Mouse (Mus musculus): ENCODE data around the gene Mrtfa.

GRCm38 (mm10) chr15:81021377-81021776 lies 169.2 kb downstream of the Mrtfa start:
- no peak for TF ChIP-seq CTCF (IDR thresholded peaks at IDR 0.05)
- TF ChIP-seq EP300 (IDR thresholded peaks at IDR 0.05): no peak

Data from lung, postnatal 0 days (tissue).